Mouse (Mus musculus) right cerebral cortex, postnatal 10 days (tissue): Measurements from ENCODE around the gene Psd.
A peak's percentile ranks its signal among the peaks of the same experiment; 100 is the strongest.

Source experiments
- DNase-seq, 2 experiments: peaks; one replicate each; pipeline ENCODE4 v3.0.0; 2021; ENCODE audit warnings: low spot score in 2 of 2

Gene Psd

GRCm38 (mm10) chr19:46321101-46321943 is 5.6 kb downstream of the Psd start:
- DNase-seq, result peak; percentile 70 to 84

GRCm38 (mm10) chr19:46320076-46320785 is 6.7 kb downstream of the Psd start:
- DNase-seq, result peak; percentile 37 to 42

- DNase-seq, result peak; percentile 94 to 96
Observed at GRCm38 (mm10) chr19:46318586-46319378, 8.2 kb downstream of the Psd start.

GRCm38 (mm10) chr19:46318031-46318471 is 8.9 kb downstream of the Psd start:
- peak; percentile 80 to 83 for DNase-seq

GRCm38 (mm10) chr19:46317546-46317885 is 9.4 kb downstream of the Psd start:
- peak; percentile 44 for DNase-seq

- peak; percentile 85 to 92 for DNase-seq
Observed at GRCm38 (mm10) chr19:46316846-46317545, 10.0 kb downstream of the Psd start.

GRCm38 (mm10) chr19:46315752-46316610 is 11.0 kb downstream of the Psd start:
- peak; percentile 29 to 54 for DNase-seq

GRCm38 (mm10) chr19:46314872-46315742 is 11.8 kb downstream of the Psd start:
- DNase-seq, result peak; percentile 22 to 40

- DNase-seq, result peak; percentile 31 to 46
Observed at GRCm38 (mm10) chr19:46314151-46314601, 12.8 kb downstream of the Psd start.

GRCm38 (mm10) chr19:46313591-46313990 is 13.4 kb downstream of the Psd start:
- DNase-seq, result peak in 1 of 2 experiments; percentile 28

GRCm38 (mm10) chr19:46313116-46313515 is 13.8 kb downstream of the Psd start:
- peak; percentile 20 to 29 for DNase-seq

GRCm38 (mm10) chr19:46312566-46312965 is 14.4 kb downstream of the Psd start:
- peak; percentile 23 to 35 for DNase-seq

- peak; percentile 21 to 29 for DNase-seq
Observed at GRCm38 (mm10) chr19:46311341-46311740, 15.6 kb downstream of the Psd start.

GRCm38 (mm10) chr19:46310312-46310865 is 16.6 kb downstream of the Psd start:
- DNase-seq, result peak in 1 of 2 experiments; percentile 35

- DNase-seq, result peak; percentile 37 to 45
Observed at GRCm38 (mm10) chr19:46309651-46310305, 17.2 kb downstream of the Psd start.

GRCm38 (mm10) chr19:46308706-46309435 is 18.1 kb downstream of the Psd start:
- peak; percentile 91 to 94 for DNase-seq

GRCm38 (mm10) chr19:46308303-46308702 is 18.7 kb downstream of the Psd start:
- DNase-seq, result peak; percentile 26 to 29

- DNase-seq, result peak; percentile 24 to 29
Observed at GRCm38 (mm10) chr19:46307781-46308180, 19.2 kb downstream of the Psd start.
